Mouse (Mus musculus) MEL (cell line): ENCODE measurements around the gene Gm10073.

Source experiments
- CHD2 ChIP-seq: IDR thresholded peaks from 2 replicates; pipeline ENCODE4 v1.6.1; 2011; ENCODE audit warnings: low read length, improper control_type of control experiment
- CTCF ChIP-seq, 3 experiments: IDR thresholded peaks in 2 of 3; conservative IDR thresholded peaks in 1 of 3; 2 replicates each; pipeline ENCODE4 v1.5.1; 2011 to 2012; ENCODE audit warnings: low read length in 3 of 3, low read depth in 2 of 3, mild to moderate bottlenecking in 2 of 3, improper control_type of control experiment in 1 of 3, inconsistent platforms in 1 of 3, mixed read lengths in 1 of 3, moderate library complexity in 1 of 3; ENCODE audit not compliant: control insufficient read depth in 1 of 3, insufficient read depth in 1 of 3, poor library complexity in 1 of 3, severe bottlenecking in 1 of 3
- E2F4 ChIP-seq: IDR thresholded peaks from 2 replicates; pipeline ENCODE4 v1.6.1; 2011; ENCODE audit warnings: low read depth, low read length, improper control_type of control experiment, borderline replicate concordance
- EP300 ChIP-seq, 2 experiments: IDR thresholded peaks; 2 replicates each; pipeline ENCODE4 v1.6.1; 2011; ENCODE audit warnings: improper control_type of control experiment in 2 of 2, low read length in 2 of 2, low read depth in 1 of 2, mild to moderate bottlenecking in 1 of 2
- JUND ChIP-seq: IDR thresholded peaks from 2 replicates; pipeline ENCODE4 v1.6.1; 2011; ENCODE audit warnings: low read depth, mild to moderate bottlenecking, improper control_type of control experiment, low read length
- MAZ ChIP-seq: IDR thresholded peaks from 2 replicates; pipeline ENCODE4 v1.6.1; 2012; ENCODE audit warnings: low read depth, mild to moderate bottlenecking, inconsistent platforms, low read length, improper control_type of control experiment
- MXI1 ChIP-seq: IDR thresholded peaks from 2 replicates; pipeline ENCODE4 v1.6.1; 2011; ENCODE audit warnings: mild to moderate bottlenecking, low read depth, low read length, improper control_type of control experiment
- MYB ChIP-seq: IDR thresholded peaks from 2 replicates; pipeline ENCODE4 v1.6.1; 2011; ENCODE audit warnings: mild to moderate bottlenecking, low read depth, low read length, improper control_type of control experiment
- NELFE ChIP-seq: IDR thresholded peaks from 2 replicates; pipeline ENCODE4 v1.6.1; 2011; ENCODE audit warnings: low read depth, low read length, improper control_type of control experiment
- NRF1 ChIP-seq: IDR thresholded peaks from 2 replicates; pipeline ENCODE4 v1.6.1; 2014; ENCODE audit warnings: low read depth, mild to moderate bottlenecking, inconsistent platforms, low read length, improper control_type of control experiment, moderate library complexity; ENCODE audit not compliant: poor library complexity, insufficient read depth, severe bottlenecking
- POLR2A ChIP-seq, 2 experiments: IDR thresholded peaks; 2 replicates each; pipeline ENCODE4 v1.6.1; 2011 to 2012; ENCODE audit warnings: low read length in 2 of 2, mild to moderate bottlenecking in 2 of 2, control low read depth in 1 of 2, improper control_type of control experiment in 1 of 2, low read depth in 1 of 2, moderate library complexity in 1 of 2; ENCODE audit not compliant: control insufficient read depth in 1 of 2, insufficient read depth in 1 of 2, poor library complexity in 1 of 2
- USF1 ChIP-seq: IDR thresholded peaks from 2 replicates; pipeline ENCODE4 v1.6.1; 2014; ENCODE audit warnings: low read depth, mild to moderate bottlenecking, inconsistent platforms, low read length, improper control_type of control experiment, moderate library complexity
- ZKSCAN1 ChIP-seq: IDR thresholded peaks from 2 replicates; pipeline ENCODE4 v1.6.1; 2012; ENCODE audit warnings: low read depth, mild to moderate bottlenecking, inconsistent platforms, low read length, improper control_type of control experiment, moderate library complexity

- no peak for TF ChIP-seq POLR2A (IDR thresholded peaks at IDR 0.05; ENCODE audit: control insufficient read depth in 1 of 2, insufficient read depth in 1 of 2, low read depth in 1 of 2, low read length in 2 of 2, poor library complexity in 1 of 2)
- no peak for TF ChIP-seq JUND
- TF ChIP-seq E2F4: no peak
- no peak for TF ChIP-seq NRF1
- no peak for TF ChIP-seq EP300 (IDR thresholded peaks at IDR 0.05; ENCODE audit: low read depth in 1 of 2, low read length in 2 of 2)
- no peak for TF ChIP-seq MYB
- TF ChIP-seq CTCF (IDR thresholded peaks at IDR 0.05 in 2 of 3, conservative IDR thresholded peaks at IDR 0.05 in 1 of 3; ENCODE audit: control insufficient read depth in 1 of 3, insufficient read depth in 1 of 3, low read depth in 2 of 3, low read length in 3 of 3, poor library complexity in 1 of 3, severe bottlenecking in 1 of 3): peak; percentile 61 to 90 (median 67)
- TF ChIP-seq MXI1: no peak
- no peak for TF ChIP-seq USF1
- TF ChIP-seq MAZ: no peak
- TF ChIP-seq ZKSCAN1: no peak
- TF ChIP-seq CHD2: no peak
- no peak for TF ChIP-seq NELFE
Measured at GRCm38 (mm10) chr8:106535448-106535847, 37.8 kb downstream of the Gm10073 start.
